Mouse (Mus musculus): Measurements from ENCODE around the gene Faah. TPM values are rescaled to one million over a fixed set of nuclear protein-coding genes. Genes with fewer than 3 reads are reported as not detected.

Gene Faah
- total RNA-seq, 1 experiment, result 5.9 TPM

DNA sequence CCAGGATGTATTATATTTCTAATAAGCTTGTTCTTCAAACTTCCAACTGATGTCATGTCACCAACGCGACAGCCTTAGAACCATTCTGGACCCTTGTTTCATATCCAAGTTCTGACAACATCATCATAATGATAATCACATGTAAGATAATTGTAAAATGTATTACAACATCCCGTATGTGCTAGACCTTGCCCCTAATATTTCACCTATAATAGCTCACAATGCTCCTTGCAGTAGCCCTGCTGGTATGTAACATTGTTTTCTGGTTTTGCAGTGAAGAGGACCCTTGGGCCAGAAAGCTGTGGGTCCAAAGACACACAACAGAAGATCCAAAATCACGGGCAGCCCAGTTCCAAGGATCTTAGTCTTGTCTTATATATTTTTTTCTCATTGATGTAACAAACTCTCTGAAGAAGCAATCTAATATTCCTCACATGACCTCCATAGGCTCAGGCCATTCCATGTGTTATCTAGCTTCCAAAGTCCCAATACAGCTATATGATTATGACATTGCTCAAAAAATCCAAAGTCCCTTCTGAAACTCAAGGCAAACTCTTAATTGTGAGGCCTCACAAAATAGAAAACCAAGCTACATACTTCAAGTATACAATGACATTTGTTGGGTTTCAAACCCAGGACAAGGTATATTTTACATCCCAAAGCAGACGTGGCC, 29.7 kb downstream of the Faah start:
- no peak overlapping the region for H3K9ac ChIP-seq (ENCODE audit: insufficient read depth, low read depth, low read length, poor library complexity, severe bottlenecking)
- in situ Hi-C loops (cut with MboI; ENCODE audit: low sequenced_read_pairs in 2 of 2, unreplicated experiment in 2 of 2), result loop anchor here (10.0 to 25.0 kb wide), 3 partner anchors 83 to 253 kb away; partner anchors contain the start of gene Efcab14 (in 2 of the 2)
- no peak for TF ChIP-seq ZNF384 (IDR thresholded peaks at IDR 0.05; ENCODE audit: low read depth, low read length)
- no peak for TF ChIP-seq MAFK (IDR thresholded peaks at IDR 0.05; ENCODE audit: insufficient read depth, low read depth, low read length)
- no peaks in the 10 kb centered on the region for H3K36me3 ChIP-seq (ENCODE audit: control insufficient read depth, insufficient read depth, low read length, poor library complexity, severe bottlenecking)
- peaks cover 5 to 10% of the 10 kb centered on the region in 2 experiments; a peak in 3 of 4 replicates for H3K4me1 ChIP-seq (ENCODE audit: control insufficient read depth in 2 of 2, insufficient read depth in 2 of 2, low read length in 2 of 2, poor library complexity in 1 of 2)
- H3K9me3 ChIP-seq (ENCODE audit: control insufficient read depth, insufficient read depth, low read depth, low read length), result no peaks in the 10 kb centered on the region
- H3K4me3 ChIP-seq (ENCODE audit: insufficient read depth in 1 of 2, low read depth in 1 of 2, low read length in 2 of 2, poor library complexity in 1 of 2, severe bottlenecking in 1 of 2), result no peak overlapping the region
- no peak overlapping the region for H3K27ac ChIP-seq (ENCODE audit: insufficient read depth, low read depth, low read length, poor library complexity, severe bottlenecking)
- no peak for DNase-seq (ENCODE audit: low read depth, low spot score)

DNA sequence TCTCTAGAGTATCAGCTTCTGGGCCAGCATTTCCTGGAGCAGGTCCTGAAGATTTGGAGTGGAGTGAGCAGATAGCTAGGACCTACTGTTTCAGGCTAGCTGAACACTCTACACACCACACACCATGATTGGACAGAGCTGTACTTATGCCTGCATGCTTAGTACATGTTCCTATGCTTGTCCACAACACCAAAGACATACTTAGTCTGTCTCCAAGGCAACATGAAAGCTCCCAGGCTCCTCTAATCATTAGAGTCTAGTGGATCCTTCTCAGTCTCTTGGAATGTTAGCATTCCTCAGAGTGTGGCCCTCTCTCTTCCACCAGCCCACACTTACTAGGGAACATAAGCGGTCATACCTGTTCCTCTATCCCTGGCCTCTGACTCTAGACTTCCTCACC, 30.3 kb downstream of the Faah start:
- Histone ChIP-seq H3K36me3 (ENCODE audit: control insufficient read depth, insufficient read depth, low read length, poor library complexity, severe bottlenecking) (no peaks in the 10 kb centered on the region), H3K4me3 (ENCODE audit: insufficient read depth in 1 of 2, low read depth in 1 of 2, low read length in 2 of 2, poor library complexity in 1 of 2, severe bottlenecking in 1 of 2) (no peak overlapping the region), H3K9ac (ENCODE audit: insufficient read depth, low read depth, low read length, poor library complexity, severe bottlenecking) (no peak overlapping the region), H3K27ac (ENCODE audit: insufficient read depth, low read depth, low read length, poor library complexity, severe bottlenecking) (no peak overlapping the region), H3K4me1 (ENCODE audit: control insufficient read depth in 2 of 2, insufficient read depth in 2 of 2, low read length in 2 of 2, poor library complexity in 1 of 2) (peaks cover 5 to 10% of the 10 kb centered on the region in 2 experiments; a peak in 3 of 4 replicates), H3K9me3 (ENCODE audit: control insufficient read depth, insufficient read depth, low read depth, low read length) (no peaks in the 10 kb centered on the region)
- DNase-seq (ENCODE audit: low read depth, low spot score), result no peak
- TF ChIP-seq MAFK (IDR thresholded peaks at IDR 0.05; ENCODE audit: insufficient read depth, low read depth, low read length) (no peak), ZC3H11A (IDR thresholded peaks at IDR 0.05; ENCODE audit: borderline replicate concordance, low read depth, low read length) (no peak), HCFC1 (IDR thresholded peaks at IDR 0.05; ENCODE audit: borderline replicate concordance, insufficient read depth, low read length) (no peak), ZNF384 (IDR thresholded peaks at IDR 0.05; ENCODE audit: low read depth, low read length) (no peak), CHD2 (IDR thresholded peaks at IDR 0.05; ENCODE audit: low read depth, low read length) (no peak)
- in situ Hi-C loops (cut with MboI; ENCODE audit: low sequenced_read_pairs in 2 of 2, unreplicated experiment in 2 of 2), result loop anchor here (10.0 to 25.0 kb wide), 3 partner anchors 83 to 253 kb away; partner anchors contain the start of gene Efcab14 (in 2 of the 2)

GRCm38 (mm10) chr4:115984967-115985366, 32.8 kb downstream of the Faah start:
- H3K9me3 ChIP-seq (ENCODE audit: control insufficient read depth, insufficient read depth, low read depth, low read length), result no peaks in the 10 kb centered on the region
- TF ChIP-seq HCFC1 (IDR thresholded peaks at IDR 0.05; ENCODE audit: borderline replicate concordance, insufficient read depth, low read length) (no peak), MAFK (IDR thresholded peaks at IDR 0.05; ENCODE audit: insufficient read depth, low read depth, low read length) (no peak), ZNF384 (IDR thresholded peaks at IDR 0.05; ENCODE audit: low read depth, low read length) (no peak), ZC3H11A (IDR thresholded peaks at IDR 0.05; ENCODE audit: borderline replicate concordance, low read depth, low read length) (no peak), CHD2 (IDR thresholded peaks at IDR 0.05; ENCODE audit: low read depth, low read length) (no peak)
- no peak overlapping the region for H3K27ac ChIP-seq (ENCODE audit: insufficient read depth, low read depth, low read length, poor library complexity, severe bottlenecking)
- peak overlapping the region in 1 of 2 experiments; percentile 69; a peak in 2 of 4 replicates for H3K4me3 ChIP-seq (ENCODE audit: insufficient read depth in 1 of 2, low read depth in 1 of 2, low read length in 2 of 2, poor library complexity in 1 of 2, severe bottlenecking in 1 of 2)
- in situ Hi-C loops (cut with MboI; ENCODE audit: low sequenced_read_pairs in 2 of 2, unreplicated experiment in 2 of 2), result loop anchor here (5.0 to 25.0 kb wide), 4 partner anchors 78 to 250 kb away; partner anchors contain the start of gene Efcab14 (in 2 of the 2)
- no peak for DNase-seq (ENCODE audit: low read depth, low spot score)
- H3K36me3 ChIP-seq (ENCODE audit: control insufficient read depth, insufficient read depth, low read length, poor library complexity, severe bottlenecking), result no peaks in the 10 kb centered on the region
- H3K9ac ChIP-seq (ENCODE audit: insufficient read depth, low read depth, low read length, poor library complexity, severe bottlenecking), result no peak overlapping the region
- peaks cover 5 to 10% of the 10 kb centered on the region in 2 experiments; a peak in 3 of 4 replicates for H3K4me1 ChIP-seq (ENCODE audit: control insufficient read depth in 2 of 2, insufficient read depth in 2 of 2, low read length in 2 of 2, poor library complexity in 1 of 2)

- H3K9me3 ChIP-seq (ENCODE audit: control insufficient read depth, insufficient read depth, low read depth, low read length), result no peaks in the 10 kb centered on the region
- H3K36me3 ChIP-seq (ENCODE audit: control insufficient read depth, insufficient read depth, low read length, poor library complexity, severe bottlenecking), result no peaks in the 10 kb centered on the region
- TF ChIP-seq CHD2 (IDR thresholded peaks at IDR 0.05; ENCODE audit: low read depth, low read length) (no peak), ZNF384 (IDR thresholded peaks at IDR 0.05; ENCODE audit: low read depth, low read length) (0 out of 2 replicates have a peak, but pooled peaks have one; percentile 28), MAFK (IDR thresholded peaks at IDR 0.05; ENCODE audit: insufficient read depth, low read depth, low read length) (peak; percentile 62; the same call in 1 of the 2 replicates), ZC3H11A (IDR thresholded peaks at IDR 0.05; ENCODE audit: borderline replicate concordance, low read depth, low read length) (peak; percentile 24; the same call in 1 of the 2 replicates), HCFC1 (IDR thresholded peaks at IDR 0.05; ENCODE audit: borderline replicate concordance, insufficient read depth, low read length) (no peak)
- peak overlapping the region; percentile 5 to 69; a peak in 3 of 4 replicates for H3K4me3 ChIP-seq (ENCODE audit: insufficient read depth in 1 of 2, low read depth in 1 of 2, low read length in 2 of 2, poor library complexity in 1 of 2, severe bottlenecking in 1 of 2)
- in situ Hi-C loops (cut with MboI; ENCODE audit: low sequenced_read_pairs in 2 of 2, unreplicated experiment in 2 of 2), result loop anchor here (5.0 to 25.0 kb wide), 4 partner anchors 77 to 249 kb away; partner anchors contain the start of gene Efcab14 (in 2 of the 2)
- H3K9ac ChIP-seq (ENCODE audit: insufficient read depth, low read depth, low read length, poor library complexity, severe bottlenecking), result peak overlapping the region; percentile 60
- DNase-seq (ENCODE audit: low read depth, low spot score), result peak; percentile 80
- H3K27ac ChIP-seq (ENCODE audit: insufficient read depth, low read depth, low read length, poor library complexity, severe bottlenecking), result no peak overlapping the region
- H3K4me1 ChIP-seq (ENCODE audit: control insufficient read depth in 2 of 2, insufficient read depth in 2 of 2, low read length in 2 of 2, poor library complexity in 1 of 2), result peaks cover 5 to 10% of the 10 kb centered on the region in 2 experiments; a peak in 3 of 4 replicates
These were observed 33.6 kb downstream of the Faah start for GRCm38 (mm10) chr4:115984111-115984510.

Data from ES-E14 (cell line).